Mouse (Mus musculus) right cerebral cortex, postnatal 25 days (tissue): ENCODE results near the gene AU040320.

ENCODE experiments used
- DNase-seq: peaks from one replicate; pipeline ENCODE4 v3.0.0; 2022

AU040320 gene

DNA sequence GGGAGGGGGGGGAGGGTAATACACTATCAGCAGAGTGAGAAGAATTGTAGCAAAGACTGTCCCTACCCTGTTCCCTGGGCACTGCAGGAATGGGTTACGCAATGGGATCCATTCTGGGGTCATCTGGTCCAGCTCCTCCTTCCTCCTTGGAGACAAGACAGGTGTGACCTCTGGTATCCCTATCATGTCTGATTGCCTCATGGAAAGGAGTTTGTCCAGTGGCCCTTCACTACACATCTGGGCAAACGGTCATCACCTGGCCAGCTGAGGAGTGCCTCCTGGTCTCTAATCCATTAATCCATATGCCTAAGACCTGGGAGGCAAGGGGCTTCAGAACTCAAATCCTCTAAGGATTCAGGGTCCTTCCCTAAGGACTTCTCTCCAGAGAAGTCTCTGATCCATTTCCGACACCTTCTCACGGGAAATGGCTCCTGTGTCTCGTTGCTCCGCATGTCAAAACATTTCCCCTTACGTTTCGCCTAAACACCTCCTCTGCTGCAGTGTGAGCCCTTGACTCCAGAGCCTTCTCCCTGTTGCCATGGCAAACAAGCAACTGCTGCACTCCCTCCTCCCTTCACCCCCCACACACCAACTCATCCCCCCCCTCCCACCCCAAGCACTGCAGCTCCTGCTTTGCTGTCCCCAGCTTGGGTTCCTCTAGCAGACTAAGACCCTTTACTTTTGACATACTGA is 2.3 kb upstream of the AU040320 start:
- no peak for DNase-seq

DNA sequence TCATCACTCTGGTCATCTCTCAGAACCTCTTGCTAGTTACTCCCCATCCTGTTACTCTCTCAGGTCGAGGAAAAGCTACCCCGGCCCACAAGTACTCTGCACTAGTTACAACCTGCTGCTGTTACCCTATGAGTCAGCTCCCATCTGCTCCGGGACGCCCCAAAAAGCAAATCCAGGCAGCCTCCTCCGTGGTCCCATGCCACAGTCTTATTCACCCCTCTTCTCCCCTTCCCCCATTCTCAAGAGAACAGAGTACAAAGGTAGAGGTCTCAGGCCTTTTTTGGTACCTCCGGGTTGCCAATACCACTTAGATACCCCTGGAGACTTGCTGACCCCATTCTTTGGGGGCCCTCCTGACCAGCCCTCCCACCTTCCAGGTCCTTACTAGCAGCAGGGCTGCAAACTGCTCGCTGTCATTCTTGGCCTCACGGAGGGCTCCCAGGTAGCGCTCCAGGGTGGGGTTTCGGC is 1.8 kb upstream of the AU040320 start:
- DNase-seq: peak; percentile 37

DNA sequence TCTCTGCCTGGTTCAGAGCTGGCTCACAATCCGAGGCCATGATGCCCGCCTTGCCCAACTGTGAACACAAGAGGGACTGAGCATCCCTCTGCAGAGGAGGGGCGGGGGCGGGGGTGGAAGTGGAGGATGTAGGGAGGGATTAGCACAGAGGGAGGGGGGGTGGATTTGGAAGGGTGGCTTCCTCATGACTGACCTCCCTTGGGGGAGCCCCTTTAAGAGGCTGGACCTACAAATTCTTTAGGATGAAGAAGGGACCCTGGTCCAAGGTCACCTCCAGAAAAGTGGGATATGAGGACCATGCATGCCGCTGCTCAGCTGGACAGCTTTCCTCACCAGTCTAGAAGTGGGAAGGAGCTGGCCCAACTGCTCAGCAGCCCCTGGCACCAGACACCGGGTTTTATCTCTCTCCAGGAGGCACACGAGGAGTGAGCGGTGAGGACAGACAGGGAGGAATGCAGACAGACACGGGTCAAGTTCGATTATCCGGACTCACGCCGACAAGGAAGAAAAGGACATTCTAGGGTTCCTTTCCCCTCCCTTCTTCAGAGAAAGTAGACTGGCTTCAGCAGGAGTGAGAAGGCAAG is 1.2 kb upstream of the AU040320 start:
- peak; percentile 43 for DNase-seq

DNA sequence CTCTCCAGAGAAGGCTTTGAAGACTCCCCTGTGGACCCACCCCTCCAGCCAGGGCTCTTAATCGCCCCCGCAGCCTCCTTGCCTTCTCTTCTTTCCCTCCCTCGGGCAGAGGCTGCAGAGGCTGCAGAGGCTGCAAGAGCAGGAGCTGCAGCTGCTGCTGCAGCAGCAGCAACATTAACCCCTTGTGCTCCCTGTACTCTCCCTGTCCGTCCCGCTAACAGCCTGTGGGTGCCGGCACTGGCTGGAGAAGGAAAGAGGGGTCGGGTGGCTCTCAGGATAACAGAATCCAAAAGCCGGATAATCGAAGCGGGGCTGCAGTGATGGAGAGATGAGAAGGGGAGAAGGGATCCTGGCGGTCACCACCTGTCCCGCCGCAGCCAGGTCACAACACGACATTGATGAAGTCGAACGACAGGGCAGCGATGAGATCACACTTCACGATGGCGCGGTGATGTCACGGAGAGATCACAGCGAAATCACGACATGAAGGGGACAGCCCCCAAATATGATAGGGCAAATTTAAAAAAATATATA is 669 bp upstream of the AU040320 start:
- DNase-seq: peak; percentile 24

DNA sequence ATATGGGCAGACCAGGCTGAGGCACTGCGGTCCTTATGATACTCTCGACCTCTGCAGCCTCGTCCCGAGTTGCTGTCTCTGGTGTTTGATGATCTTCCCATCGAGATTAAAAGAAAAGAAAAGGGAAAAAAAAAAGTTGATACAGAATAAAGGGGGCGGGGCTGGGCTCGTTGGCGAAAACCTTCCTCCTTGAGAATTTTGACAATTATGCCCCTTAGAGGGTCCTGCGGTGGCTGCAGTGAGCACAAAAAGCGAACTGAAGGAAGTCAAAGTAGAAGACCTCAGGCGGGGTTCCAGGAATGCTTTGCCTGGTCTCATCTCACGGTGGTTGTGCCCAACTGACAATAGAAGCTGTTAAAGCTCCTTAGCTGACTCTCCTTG is 877 bp downstream of the AU040320 start:
- DNase-seq: no peak

DNA sequence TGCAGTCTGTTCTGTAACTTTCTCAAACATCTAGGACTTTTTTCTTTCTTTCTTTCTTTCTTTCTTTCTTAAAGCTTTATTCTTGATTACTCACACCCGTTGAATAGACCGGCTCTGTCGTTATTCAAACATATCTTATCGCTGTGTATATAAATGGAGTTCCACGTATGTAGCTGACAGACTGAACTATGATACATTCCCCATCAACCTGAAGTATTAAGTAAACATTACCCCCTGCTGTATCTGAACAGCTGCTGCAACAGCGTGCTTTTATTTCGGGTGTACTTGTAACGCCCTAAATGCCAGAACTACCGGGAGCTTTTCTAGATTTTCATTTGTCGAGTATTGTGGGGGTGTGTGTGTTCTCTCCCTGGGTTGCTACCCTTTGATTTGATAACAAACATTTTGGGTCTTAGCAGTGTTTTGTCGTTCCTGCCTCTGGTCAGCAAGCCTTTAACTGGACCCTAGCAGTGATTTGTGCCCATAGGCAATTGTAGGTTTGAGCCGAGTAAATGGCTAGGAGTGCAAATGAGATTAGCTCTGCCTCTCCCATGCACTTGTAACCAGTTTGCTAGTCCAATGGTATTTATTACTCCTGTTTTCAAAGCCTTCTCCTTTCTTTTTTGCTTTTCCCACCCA is 1.5 kb downstream of the AU040320 start:
- DNase-seq: no peak

DNA sequence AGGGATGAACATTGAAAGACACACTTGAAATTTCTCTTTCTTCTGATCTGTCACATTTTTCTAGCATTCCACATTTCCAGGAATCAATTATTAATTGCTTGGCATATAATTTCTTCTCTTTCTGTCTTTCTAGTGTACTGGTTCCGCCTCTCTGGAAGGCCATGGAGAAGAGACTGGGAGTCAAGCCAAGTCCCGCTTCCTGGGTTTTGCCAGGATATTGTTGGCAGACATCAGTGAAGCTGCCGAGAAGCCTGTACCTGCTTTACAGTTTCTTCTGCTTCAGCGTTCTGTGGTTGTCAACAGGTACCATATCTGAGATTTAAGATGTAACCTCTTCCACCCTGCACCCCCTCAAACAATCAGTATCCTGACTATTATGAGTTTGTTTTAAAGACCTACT is 3.4 kb downstream of the AU040320 start:
- no peak for DNase-seq

DNA sequence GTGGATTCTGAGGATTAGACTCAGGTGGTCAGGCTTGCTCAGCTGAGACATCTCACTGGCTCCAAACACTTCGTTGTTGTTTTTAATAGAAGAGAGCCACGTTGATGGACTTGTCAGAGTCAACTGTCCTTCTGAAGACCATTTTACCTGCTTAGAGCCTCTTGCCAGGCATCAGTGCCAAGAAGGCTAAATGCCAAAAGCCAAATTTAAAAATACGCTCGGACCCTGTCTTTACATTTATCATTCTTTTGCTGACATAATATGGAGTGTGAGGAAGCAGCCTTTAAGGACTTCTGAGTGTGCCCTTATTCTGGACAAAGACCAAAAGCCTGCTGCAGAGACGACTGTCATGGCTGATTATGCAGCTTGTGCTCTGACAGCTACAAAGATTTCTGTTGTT is 5.0 kb downstream of the AU040320 start:
- DNase-seq: no peak

DNA sequence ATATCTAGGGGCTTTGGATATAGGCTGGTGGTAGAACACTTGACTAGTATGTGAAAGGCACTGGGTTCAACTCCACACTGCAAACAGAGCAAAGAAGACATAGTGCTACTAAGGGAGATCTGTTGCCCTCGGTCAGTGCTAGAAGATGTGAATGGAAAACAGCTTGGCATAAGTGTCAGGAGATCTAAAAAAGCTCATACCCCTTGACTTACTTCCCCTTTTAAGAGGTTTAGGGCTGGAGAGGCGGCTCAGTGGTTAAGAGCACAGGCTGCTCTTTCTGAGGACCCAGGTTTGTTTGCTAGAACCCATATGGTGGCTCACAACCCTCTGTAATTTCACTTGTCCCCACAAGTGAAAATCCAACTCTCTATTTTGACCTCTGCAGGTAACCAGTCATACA is 6.1 kb downstream of the AU040320 start:
- DNase-seq: no peak

DNA sequence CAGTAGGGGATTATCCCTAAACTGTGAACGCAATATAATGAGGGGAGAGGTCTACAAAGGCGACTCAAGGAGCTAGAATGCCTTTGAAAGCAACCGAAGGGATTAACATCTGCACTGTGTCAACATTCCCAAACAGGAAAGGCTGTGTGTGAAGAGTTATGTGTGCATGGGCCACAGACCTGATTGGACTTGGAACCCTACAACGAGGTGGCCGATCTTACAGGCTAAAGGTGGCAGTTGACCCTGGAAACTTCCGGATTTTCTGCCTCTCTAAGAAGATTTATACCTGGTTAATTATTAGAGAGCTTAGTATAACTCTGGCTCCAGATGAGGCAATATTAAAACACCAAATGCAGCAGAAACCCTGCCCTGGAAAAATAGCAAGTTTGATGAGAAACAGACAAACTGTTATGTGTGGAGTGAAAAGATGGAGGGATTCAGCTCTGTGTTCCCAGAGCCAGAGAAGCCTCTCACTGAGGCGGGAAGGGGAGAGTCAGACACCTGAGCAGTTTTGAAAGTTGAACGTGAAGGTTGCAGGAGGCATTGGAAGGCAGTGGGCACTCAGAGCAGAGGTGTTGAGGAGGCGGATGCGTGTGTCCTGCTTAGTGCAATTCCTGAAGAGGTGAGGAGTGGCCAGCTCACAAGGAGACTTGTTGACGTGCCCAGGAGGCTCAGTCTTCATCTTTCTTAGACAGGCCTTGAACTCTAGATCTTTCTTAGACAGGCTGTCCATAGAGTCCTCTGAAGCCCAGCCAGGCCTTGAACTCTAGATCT is 9.4 kb downstream of the AU040320 start:
- DNase-seq: no peak

DNA sequence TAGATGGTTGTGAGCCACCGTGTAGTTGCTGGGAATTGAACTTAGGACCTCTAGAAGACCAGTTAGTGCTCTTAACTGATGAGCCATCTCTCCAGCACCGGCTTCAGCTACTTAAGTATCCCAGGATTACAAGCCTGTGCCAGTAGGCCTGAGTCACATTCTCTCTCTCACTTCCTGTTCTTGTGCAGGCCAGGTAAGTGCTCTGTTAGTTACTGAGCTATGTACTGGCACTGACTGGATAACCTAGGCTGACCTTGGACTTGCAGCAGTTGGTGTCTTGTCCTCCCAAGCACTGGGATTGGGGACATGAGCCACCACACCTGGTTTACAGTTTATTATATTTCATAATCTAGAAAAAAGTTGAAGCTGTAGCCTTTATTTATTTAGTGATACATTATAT is 10.1 kb downstream of the AU040320 start:
- DNase-seq: no peak

DNA sequence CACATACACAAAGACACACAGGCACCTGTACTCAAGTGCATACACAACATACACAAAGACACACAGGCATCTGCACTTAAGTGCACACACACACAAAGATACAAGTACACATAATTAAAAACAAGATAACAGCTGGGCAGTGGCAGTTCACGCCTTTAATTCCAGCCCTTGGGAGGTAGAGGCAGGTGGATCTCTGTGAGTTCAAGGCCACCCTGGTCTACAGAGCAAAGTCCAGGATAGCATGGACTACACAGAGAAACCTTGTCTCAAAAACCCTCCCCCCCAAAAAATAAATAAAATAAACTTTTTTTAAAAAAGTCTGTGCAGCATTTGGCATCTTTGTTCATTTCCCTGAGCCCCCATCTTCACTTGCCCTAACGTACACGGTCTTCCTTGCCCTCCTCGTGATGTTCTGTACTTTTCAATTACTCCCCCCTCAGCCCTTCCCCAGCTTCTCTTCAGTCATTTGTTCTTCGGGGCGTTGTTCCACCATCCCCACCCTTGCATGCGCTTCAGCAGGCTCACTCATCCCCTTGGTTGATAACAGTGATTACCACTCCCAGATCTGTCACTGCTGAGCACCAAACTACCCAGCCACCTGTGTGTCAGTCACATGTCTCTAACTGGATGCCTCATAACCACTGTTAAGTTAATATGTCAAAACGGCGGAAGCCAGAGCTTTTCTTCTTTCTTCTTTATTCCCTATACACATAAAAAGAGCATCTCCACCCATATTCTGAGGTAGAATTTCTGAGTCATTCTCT is 16.6 kb downstream of the AU040320 start:
- DNase-seq: no peak

DNA sequence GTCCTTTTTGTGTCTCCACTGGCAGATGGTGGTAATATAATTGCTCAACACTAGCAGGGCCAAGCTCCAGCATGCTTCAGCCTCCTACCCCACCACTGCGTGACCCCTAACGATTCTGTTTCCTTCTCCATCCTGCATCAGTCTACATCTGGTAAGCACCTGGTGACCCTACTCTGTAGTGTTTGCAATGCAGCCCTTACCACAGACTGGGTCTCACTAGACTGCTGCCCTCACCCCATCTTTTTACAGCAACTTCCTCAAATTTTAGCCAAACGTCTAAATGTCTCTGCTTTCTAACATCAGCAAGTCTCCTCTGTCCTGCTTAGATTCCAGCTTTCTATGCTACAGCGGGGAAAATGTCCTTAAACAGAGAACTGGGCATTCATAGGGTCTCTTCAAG is 17.5 kb downstream of the AU040320 start:
- no peak for DNase-seq

DNA sequence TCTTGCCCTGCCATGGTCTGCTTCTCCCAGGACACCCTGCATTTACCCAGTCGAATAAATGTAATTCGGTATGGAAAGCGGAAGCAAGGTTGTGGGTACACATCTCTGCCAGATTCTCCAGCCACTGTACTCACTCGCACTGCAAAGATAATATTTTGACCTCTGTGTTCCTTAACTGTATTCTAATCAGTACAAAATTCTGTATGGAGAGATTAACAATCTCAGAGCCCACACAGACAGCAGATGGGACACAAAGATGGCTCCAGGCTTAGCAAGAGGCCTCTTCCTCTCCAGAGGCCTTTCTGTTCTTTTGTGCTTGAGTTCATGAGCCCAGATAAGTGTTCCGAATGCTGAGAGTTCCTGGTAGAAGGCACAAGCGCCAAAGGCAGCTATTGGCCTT is 20.5 kb downstream of the AU040320 start:
- DNase-seq: no peak

DNA sequence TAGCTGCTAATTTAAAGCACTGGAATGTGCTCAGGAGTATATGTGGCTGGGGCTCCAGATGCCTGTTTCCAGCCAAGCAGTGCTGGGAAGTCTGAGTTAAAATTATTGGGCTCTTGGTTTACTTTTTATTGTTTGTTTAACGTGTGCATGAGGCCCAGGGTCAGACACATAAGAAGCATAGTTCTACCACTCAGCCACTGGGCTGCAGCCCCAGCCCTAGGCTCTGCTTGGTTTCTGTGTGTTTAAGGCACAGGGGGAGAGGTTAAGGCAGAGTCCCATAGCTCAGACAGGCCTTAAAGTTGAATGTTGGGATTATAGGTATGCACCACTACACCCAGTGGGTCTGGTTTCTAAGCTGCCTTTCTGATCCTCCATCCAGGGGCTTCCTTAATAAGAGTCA is 21.8 kb downstream of the AU040320 start:
- DNase-seq: no peak

DNA sequence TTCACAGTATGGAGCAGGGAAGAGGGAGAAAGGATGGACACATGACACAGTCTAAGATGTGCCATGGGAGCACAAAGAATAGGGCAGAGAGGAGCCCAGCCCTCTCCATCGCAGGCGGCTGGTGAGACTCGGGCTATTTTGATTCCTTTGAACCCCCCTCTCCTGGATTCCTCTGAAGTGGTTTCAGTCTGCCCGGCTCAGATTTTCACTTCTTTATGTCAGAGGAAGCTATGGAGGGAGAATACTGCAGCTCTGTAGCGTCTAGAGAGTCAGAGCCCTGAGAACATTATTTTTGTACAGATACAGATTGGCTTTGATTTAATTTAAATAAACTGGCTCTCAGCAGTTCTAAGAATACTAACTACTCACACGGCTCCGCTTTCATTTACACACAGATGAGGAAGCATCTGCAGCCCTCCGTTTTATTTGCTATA is 25.8 kb downstream of the AU040320 start:
- no peak for DNase-seq

DNA sequence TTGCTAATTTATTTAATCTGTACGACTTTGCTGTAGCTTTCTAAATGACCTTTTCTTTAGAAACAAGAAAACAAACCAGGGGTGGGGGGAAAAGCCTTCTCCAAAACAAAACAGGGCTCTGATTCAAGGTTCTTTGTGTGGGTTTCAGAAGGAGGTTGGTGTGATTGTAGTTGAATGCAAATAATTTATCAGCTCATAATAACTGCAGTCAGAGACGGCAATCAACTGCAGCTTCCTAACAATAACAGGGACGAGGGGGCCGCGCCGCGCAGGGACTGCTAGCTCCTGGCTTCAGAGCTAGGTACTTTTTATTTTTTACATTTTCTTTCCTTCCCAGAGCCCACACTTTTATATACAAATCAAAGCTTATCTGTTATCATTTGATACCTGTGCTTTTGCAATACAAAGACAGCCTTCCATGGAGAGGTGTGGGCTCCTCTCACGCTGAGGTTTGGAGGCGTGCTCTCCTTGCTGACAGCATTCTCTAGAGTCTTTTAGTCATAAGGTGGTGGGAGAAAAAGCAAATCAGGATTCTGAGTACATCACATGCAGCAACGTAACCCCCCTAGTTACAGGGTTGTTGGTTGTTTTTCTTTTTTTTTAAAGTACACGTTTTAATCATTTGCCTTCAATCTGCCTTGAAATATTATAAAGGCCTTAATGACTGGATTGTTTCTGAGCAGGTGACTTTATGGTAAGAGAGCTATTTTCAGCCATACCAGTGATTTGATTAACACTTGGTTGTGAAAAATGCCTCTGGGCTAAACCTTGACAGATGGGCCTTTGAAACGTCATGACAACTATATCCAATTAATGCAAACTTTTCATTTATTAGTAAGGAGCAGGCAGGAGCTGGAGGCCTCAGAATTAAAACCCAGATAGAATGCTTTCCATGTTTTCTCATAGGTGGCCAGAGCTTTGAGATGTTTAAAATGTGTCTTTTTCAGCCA is 26.8 kb downstream of the AU040320 start:
- DNase-seq: no peak

DNA sequence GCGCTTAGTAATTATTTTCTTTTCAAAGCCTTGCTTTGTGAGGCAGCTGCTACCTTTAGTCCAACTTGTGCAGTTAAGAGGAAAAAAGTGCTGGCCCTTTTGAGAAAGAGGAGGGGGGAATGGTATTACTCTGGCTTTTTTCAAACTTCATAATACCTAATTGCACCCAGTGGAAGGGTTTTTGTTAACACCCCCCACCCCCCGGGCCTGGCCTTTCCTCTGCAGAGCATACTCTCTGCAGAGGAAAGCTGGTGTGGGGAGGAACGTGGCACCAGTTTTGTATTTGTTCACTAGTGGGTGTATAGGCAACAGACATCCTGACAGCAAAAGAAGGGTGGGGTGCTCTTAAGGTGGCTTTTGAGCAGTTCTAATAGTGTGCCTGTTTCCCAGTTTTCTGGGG is 28.5 kb downstream of the AU040320 start:
- DNase-seq: no peak

DNA sequence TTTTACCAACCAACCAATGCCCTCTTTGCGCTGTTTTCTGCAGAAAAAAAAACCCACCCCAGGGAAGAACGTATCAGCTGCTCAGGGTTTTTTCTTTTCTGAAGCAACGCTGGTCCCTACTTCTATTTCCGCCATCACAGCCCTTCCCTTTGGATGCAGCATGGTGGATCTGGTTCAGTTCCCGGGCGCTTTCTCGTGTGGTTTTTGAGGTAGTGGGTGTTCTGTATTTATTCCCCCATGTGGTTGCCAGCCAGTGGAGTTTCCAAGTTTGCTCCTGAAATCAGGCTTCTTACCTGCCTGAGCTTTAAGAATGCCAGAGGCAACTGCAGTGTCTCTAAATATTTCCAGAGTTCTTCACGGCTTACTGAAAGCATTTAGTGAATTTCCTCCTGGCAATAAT is 29.2 kb downstream of the AU040320 start:
- peak; percentile 29 for DNase-seq

DNA sequence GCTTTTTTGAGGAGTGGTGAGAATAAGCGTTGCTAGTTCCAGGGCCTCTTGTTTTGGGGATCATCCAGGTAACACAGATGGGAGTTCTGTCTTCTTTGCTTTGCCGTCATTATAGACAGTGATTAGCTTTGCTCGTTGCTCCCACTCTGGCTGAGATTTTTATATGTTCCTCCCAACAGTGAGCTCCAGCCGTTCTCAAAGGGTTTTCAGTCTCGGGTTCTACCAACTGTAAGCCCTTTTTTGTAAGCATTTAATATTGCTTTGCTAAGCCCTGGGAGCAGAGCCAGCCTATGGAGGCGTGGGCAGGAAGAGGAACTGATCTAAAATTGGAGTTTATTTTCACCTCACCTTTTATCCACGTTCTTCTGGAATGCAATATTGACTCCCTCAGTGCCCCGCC is 29.7 kb downstream of the AU040320 start:
- peak; percentile 32 for DNase-seq

DNA sequence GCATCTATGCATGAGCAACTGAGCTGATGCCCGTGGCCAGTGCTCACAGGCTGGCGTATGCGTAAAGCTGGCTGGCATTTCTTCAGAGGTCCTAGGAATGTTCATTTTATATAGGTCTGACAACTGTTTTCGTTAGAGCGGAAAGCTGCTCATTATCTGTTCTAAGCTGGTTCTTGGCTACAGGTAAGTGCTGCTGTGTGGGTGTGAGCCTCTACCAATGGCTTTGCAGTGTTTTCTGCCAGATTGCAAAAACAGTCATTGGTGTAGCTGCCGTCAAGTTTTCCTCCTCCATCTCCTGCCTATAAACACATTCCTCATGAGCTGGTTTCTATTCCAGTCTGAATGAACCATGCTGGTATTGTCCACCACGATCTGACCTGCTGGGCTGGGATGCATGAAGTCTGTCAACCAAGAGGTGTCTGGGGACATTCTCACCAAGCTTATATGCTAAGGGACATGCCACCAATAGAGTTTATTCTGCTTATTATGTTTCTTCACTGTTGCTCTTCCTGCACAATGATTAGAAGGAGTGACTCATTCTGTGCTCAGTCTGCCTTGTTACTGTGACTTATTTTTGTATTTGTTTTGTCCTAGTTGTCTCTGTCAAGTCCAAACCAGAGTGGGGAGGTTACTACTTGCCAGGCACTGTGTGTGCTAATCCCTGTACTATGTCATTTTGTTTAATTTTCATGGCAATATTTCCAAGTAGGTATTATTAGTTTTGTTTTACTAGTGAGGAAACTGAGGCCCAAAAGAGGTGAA is 39.2 kb downstream of the AU040320 start:
- DNase-seq: peak; percentile 60
